In the genomic region with DNA sequence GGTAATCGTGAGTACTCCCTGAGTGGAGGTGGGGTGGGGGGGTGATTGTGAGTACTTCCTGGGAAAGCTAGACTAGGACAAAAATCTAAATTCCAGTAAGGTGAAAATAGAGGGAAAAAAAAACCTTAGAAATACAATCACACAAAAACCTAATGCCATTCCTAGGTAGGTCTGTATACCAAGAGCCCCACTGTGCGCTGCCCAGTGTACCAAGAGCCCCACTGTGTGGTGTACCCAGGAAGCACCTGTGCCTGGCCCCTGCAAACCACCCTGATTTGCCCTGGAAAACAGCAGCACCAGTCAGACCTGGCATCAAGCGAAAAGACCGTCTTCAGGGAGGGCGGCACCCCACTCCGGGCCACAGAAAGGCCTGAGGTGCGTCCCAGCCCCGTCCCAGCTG, we compare ENCODE assay signal across 2 mouse cellular contexts.
TF ChIP-seq lines count a peak whose summit lies in the region.

No protein-coding gene starts in this region.

TF ChIP-seq in CH12.LX, 34 proteins besides CTCF, POLR2A, EP300 and RAD21:
- TF ChIP-seq ZKSCAN1 (IDR thresholded peaks at IDR 0.05; ENCODE audit: borderline replicate concordance, low read depth, low read length), result peak; percentile 52; the same call in 1 of the 2 replicates
- TF ChIP-seq ZMIZ1 (IDR thresholded peaks at IDR 0.05; ENCODE audit: low read depth, low read length), result no peak

TF ChIP-seq in MEL, 35 proteins besides CTCF, POLR2A, EP300 and RAD21:
- no peak for TF ChIP-seq CHD2 (IDR thresholded peaks at IDR 0.05; ENCODE audit: low read length)
- peak; percentile 71; the same call in 1 of the 2 replicates for TF ChIP-seq ZKSCAN1 (IDR thresholded peaks at IDR 0.05; ENCODE audit: low read depth, low read length)
